Mouse (Mus musculus) fibroblast of lung, adult 2 months (primary cell): Measurements from ENCODE around the gene Gm15127.
"Not testable (repeated sequence)": the region's sequence is repeated elsewhere in the genome, so short reads cannot be mapped to it uniquely, and the experiment has no call there.

Experiments
- DNase-seq: peaks from one replicate; pipeline ENCODE4 v3.0.0-alpha.2; 2011; ENCODE audit warnings: low read depth

Gm15127 gene

GRCm38 (mm10) chrX:148663298-148663697 lies at the start of gene Gm15127:
Gene Gm15127, plus strand, starts transcription at chrX:148663598.
- DNase-seq, result not testable (repeated sequence)

GRCm38 (mm10) chrX:148615053-148615452 lies 48.3 kb upstream of the Gm15127 start, which contains the start of gene Gm8334:
Gene Gm8334, minus strand, starts transcription at chrX:148615153.
- DNase-seq, result not testable (repeated sequence)

GRCm38 (mm10) chrX:148676290-148676689 lies 12.9 kb downstream of the Gm15127 start:
- DNase-seq, result not testable (repeated sequence)
